Mouse (Mus musculus): ENCODE measurements around the gene Nexn. TPM values are rescaled to one million over a fixed set of nuclear protein-coding genes. Genes with fewer than 3 reads are reported as not detected.

Nexn gene
- polyA plus RNA-seq, 1 experiment = not detected

GRCm38 (mm10) chr3:152228843-152229242 is 37.3 kb downstream of the Nexn start:
- H3K9me3 ChIP-seq = no peaks in the 10 kb centered on the region
- no peak for TF ChIP-seq GATA1 (IDR thresholded peaks at IDR 0.05; ENCODE audit: borderline replicate concordance, low read length)
- TF ChIP-seq FLI1 (IDR thresholded peaks at IDR 0.05; ENCODE audit: low read length) = no peak
- H3K4me1 ChIP-seq = peaks cover 9% of the 10 kb centered on the region; the same call in 1 of the 2 replicates
- no peak overlapping the region for H3K4me3 ChIP-seq (replicated peaks)
- H3K36me3 ChIP-seq (replicated peaks; ENCODE audit: low read length) = peaks cover 98% of the 10 kb centered on the region
- no peaks in the 10 kb centered on the region for H3K27me3 ChIP-seq (replicated peaks)

- Histone ChIP-seq H3K27me3 (replicated peaks) (no peaks in the 10 kb centered on the region), H3K4me3 (replicated peaks) (no peak overlapping the region), H3K36me3 (replicated peaks; ENCODE audit: low read length) (peaks cover 98% of the 10 kb centered on the region), H3K9me3 (no peaks in the 10 kb centered on the region), H3K4me1 (no peaks in the 10 kb centered on the region)
- TF ChIP-seq FLI1 (IDR thresholded peaks at IDR 0.05; ENCODE audit: low read length) (no peak), GATA1 (IDR thresholded peaks at IDR 0.05; ENCODE audit: borderline replicate concordance, low read length) (no peak)
These were observed 40.2 kb downstream of the Nexn start for GRCm38 (mm10) chr3:152225906-152226305.

- no peaks in the 10 kb centered on the region for H3K4me1 ChIP-seq
- peaks cover 99% of the 10 kb centered on the region for H3K36me3 ChIP-seq (replicated peaks; ENCODE audit: low read length)
These were observed 41.2 kb downstream of the Nexn start for GRCm38 (mm10) chr3:152224918-152225317.

GRCm38 (mm10) chr3:152213416-152213815 is 52.7 kb downstream of the Nexn start:
- H3K4me3 ChIP-seq (replicated peaks) = peak overlapping the region; percentile 38
- H3K4me1 ChIP-seq = peaks cover 30% of the 10 kb centered on the region
- peaks cover 44% of the 10 kb centered on the region for H3K36me3 ChIP-seq (replicated peaks; ENCODE audit: low read length)

More at GRCm38 (mm10) chr3:152224918-152225317, 41.2 kb downstream of the Nexn start:
- Histone ChIP-seq H3K9me3 (no peaks in the 10 kb centered on the region), H3K4me3 (replicated peaks) (no peak overlapping the region), H3K27me3 (replicated peaks) (no peaks in the 10 kb centered on the region)
- TF ChIP-seq FLI1 (IDR thresholded peaks at IDR 0.05; ENCODE audit: low read length) (no peak), GATA1 (IDR thresholded peaks at IDR 0.05; ENCODE audit: borderline replicate concordance, low read length) (no peak)

GRCm38 (mm10) chr3:152211731-152212279 is 54.3 kb downstream of the Nexn start:
- H3K36me3 ChIP-seq (replicated peaks; ENCODE audit: low read length) = peaks cover 38% of the 10 kb centered on the region
- H3K27me3 ChIP-seq (replicated peaks) = no peaks in the 10 kb centered on the region
- TF ChIP-seq FLI1 (IDR thresholded peaks at IDR 0.05; ENCODE audit: low read length) (no peak), GATA1 (IDR thresholded peaks at IDR 0.05; ENCODE audit: borderline replicate concordance, low read length) (no peak)
- no peaks in the 10 kb centered on the region for H3K9me3 ChIP-seq
- H3K4me1 ChIP-seq = peaks cover 44% of the 10 kb centered on the region
- H3K4me3 ChIP-seq (replicated peaks) = peak overlapping the region; percentile 98

More at GRCm38 (mm10) chr3:152213416-152213815, 52.7 kb downstream of the Nexn start:
- Histone ChIP-seq H3K27me3 (replicated peaks) (no peaks in the 10 kb centered on the region), H3K9me3 (no peaks in the 10 kb centered on the region)
- TF ChIP-seq FLI1 (IDR thresholded peaks at IDR 0.05; ENCODE audit: low read length) (no peak), GATA1 (IDR thresholded peaks at IDR 0.05; ENCODE audit: borderline replicate concordance, low read length) (no peak)

- no peaks in the 10 kb centered on the region for H3K9me3 ChIP-seq
- no peaks in the 10 kb centered on the region for H3K27me3 ChIP-seq (replicated peaks)
- TF ChIP-seq GATA1 (IDR thresholded peaks at IDR 0.05; ENCODE audit: borderline replicate concordance, low read length) (no peak), FLI1 (IDR thresholded peaks at IDR 0.05; ENCODE audit: low read length) (no peak)
- H3K36me3 ChIP-seq (replicated peaks; ENCODE audit: low read length) = peaks cover 30% of the 10 kb centered on the region
- peaks cover 49% of the 10 kb centered on the region for H3K4me1 ChIP-seq
- peak overlapping the region; percentile 98 for H3K4me3 ChIP-seq (replicated peaks)
These were observed 55.3 kb downstream of the Nexn start for GRCm38 (mm10) chr3:152210728-152211391.

GRCm38 (mm10) chr3:152209967-152210634 is 56.0 kb downstream of the Nexn start, which contains the start of the genes Dnajb4 and Fubp1:
Dnajb4 (minus strand) TSS chr3:152210302.
Fubp1 (plus strand) TSS chr3:152210422.
- Histone ChIP-seq H3K9me3 (no peaks in the 10 kb centered on the region), H3K36me3 (replicated peaks; ENCODE audit: low read length) (peaks cover 23% of the 10 kb centered on the region), H3K27me3 (replicated peaks) (no peaks in the 10 kb centered on the region), H3K4me1 (peaks cover 49% of the 10 kb centered on the region), H3K4me3 (replicated peaks) (peak within 1 kb of the TSS; percentile 98)
- TF ChIP-seq FLI1 (IDR thresholded peaks at IDR 0.05; ENCODE audit: low read length) (no peak), GATA1 (IDR thresholded peaks at IDR 0.05; ENCODE audit: borderline replicate concordance, low read length) (no peak)

GRCm38 (mm10) chr3:152209177-152209966 is 56.8 kb downstream of the Nexn start:
- H3K4me3 ChIP-seq (replicated peaks) = peak overlapping the region; percentile 98
- TF ChIP-seq GATA1 (IDR thresholded peaks at IDR 0.05; ENCODE audit: borderline replicate concordance, low read length) = no peak
- no peak for TF ChIP-seq FLI1 (IDR thresholded peaks at IDR 0.05; ENCODE audit: low read length)
- peaks cover 16% of the 10 kb centered on the region for H3K36me3 ChIP-seq (replicated peaks; ENCODE audit: low read length)
- no peaks in the 10 kb centered on the region for H3K9me3 ChIP-seq
- H3K27me3 ChIP-seq (replicated peaks) = no peaks in the 10 kb centered on the region
- peaks cover 53% of the 10 kb centered on the region for H3K4me1 ChIP-seq

GRCm38 (mm10) chr3:152208096-152208885 is 57.9 kb downstream of the Nexn start:
- Histone ChIP-seq H3K9me3 (no peaks in the 10 kb centered on the region), H3K4me1 (peaks cover 61% of the 10 kb centered on the region), H3K36me3 (replicated peaks; ENCODE audit: low read length) (peaks cover 16% of the 10 kb centered on the region), H3K4me3 (replicated peaks) (peak overlapping the region; percentile 34), H3K27me3 (replicated peaks) (no peaks in the 10 kb centered on the region)
- TF ChIP-seq GATA1 (IDR thresholded peaks at IDR 0.05; ENCODE audit: borderline replicate concordance, low read length) (no peak), FLI1 (IDR thresholded peaks at IDR 0.05; ENCODE audit: low read length) (no peak)

Data from megakaryocyte, embryonic 14.5 days (primary cell).